Mouse (Mus musculus): Measurements from ENCODE around the gene Inpp1. TPM values are rescaled to one million over a fixed set of nuclear protein-coding genes. Genes with fewer than 3 reads are reported as not detected.

Gene Inpp1
- total and polyA plus RNA-seq, 2 experiments, result 5.6 to 7.3 TPM

DNA sequence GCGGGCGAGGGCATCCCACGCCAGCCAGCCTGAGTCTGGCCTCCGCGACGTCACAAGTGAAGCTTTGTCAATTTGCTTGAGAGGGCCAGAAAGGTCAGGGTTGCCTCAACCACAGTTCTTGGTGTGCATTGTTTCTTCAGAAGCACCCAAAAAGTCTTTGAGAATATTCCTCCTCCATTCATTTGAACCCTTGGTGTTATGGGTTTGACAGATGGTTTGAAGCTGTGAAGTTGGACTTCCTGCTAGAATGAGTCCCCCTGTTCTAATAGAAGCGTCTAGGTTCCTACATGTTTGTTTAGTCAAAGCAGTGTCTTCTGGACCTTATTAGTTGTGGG is 292 bp upstream of the Inpp1 start:
- TF ChIP-seq POLR2A (IDR thresholded peaks at IDR 0.05; ENCODE audit: extremely low read depth, insufficient read depth, low read length) (no peak), CTCF (IDR thresholded peaks at IDR 0.05; ENCODE audit: low read depth, low read length) (no peak)
- H3K9ac ChIP-seq (ENCODE audit: low read depth, low read length), result no peak overlapping the region
- peak overlapping the region; percentile 79; the same call in 1 of the 2 replicates for H3K4me3 ChIP-seq (ENCODE audit: insufficient read depth, low read depth, low read length)
- H3K27me3 ChIP-seq (ENCODE audit: control insufficient read depth, insufficient read depth, low read length), result no peaks in the 10 kb centered on the region
- DNase-seq (ENCODE audit: extremely low read depth, low read depth, low spot score), result no peak
- peaks cover 9% of the 10 kb centered on the region; the same call in 1 of the 2 replicates for H3K79me2 ChIP-seq (ENCODE audit: control insufficient read depth, insufficient read depth, low read length)
- H3K27ac ChIP-seq (replicated peaks; ENCODE audit: insufficient read depth, low read depth, low read length), result no peak overlapping the region
- H3K4me1 ChIP-seq (ENCODE audit: control insufficient read depth, insufficient read depth, low read length), result peaks cover 2% of the 10 kb centered on the region; the same call in 1 of the 2 replicates
- 4% methylated on average over 7 of the region's 7 CpGs for WGBS
- no peaks in the 10 kb centered on the region for H3K36me3 ChIP-seq (ENCODE audit: control insufficient read depth, insufficient read depth, low read length)

DNA sequence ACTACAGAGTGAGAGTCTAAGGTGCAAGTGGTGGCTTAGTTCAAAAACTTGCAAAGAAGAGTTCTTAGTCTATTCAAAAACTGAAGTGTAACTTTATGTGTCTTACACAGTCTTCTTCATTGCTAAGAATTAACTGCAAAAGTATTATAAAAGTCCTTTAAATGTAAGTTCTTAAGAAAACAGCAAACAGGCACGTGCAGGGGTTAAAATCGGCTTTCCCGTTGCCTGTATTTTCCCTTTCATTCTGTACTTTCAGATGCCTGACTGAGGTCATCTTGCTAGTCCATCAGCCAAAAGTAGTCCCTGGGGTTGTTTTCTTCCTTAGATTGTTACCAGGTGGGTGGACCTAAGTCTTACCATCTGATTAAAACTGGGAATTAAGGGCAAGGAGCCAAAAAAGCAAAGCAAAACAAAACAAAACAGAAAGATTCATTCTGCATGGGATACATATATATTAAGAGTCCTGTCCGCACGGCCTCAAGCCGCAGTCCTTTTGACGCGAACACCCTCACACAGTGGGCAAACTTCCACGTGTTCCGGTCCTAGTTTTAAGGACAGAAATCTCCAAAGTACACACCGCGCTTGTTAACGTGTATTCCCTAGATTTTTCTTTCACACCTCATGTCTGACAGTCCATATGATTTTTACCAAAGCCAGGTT is 1.1 kb downstream of the Inpp1 start:
- Histone ChIP-seq H3K9ac (ENCODE audit: low read depth, low read length) (no peak overlapping the region), H3K79me2 (ENCODE audit: control insufficient read depth, insufficient read depth, low read length) (peaks cover 9% of the 10 kb centered on the region; the same call in 1 of the 2 replicates), H3K4me3 (ENCODE audit: insufficient read depth, low read depth, low read length) (peak overlapping the region; percentile 79; the same call in 1 of the 2 replicates), H3K36me3 (ENCODE audit: control insufficient read depth, insufficient read depth, low read length) (0 out of 2 replicates have a peak, but pooled peaks cover 1% of the 10 kb centered on the region), H3K27ac (replicated peaks; ENCODE audit: insufficient read depth, low read depth, low read length) (no peak overlapping the region), H3K4me1 (ENCODE audit: control insufficient read depth, insufficient read depth, low read length) (peaks cover 2% of the 10 kb centered on the region; the same call in 1 of the 2 replicates), H3K27me3 (ENCODE audit: control insufficient read depth, insufficient read depth, low read length) (no peaks in the 10 kb centered on the region)
- peak; percentile 57 for DNase-seq (ENCODE audit: extremely low read depth, low read depth, low spot score)
- TF ChIP-seq CTCF (IDR thresholded peaks at IDR 0.05; ENCODE audit: low read depth, low read length), result no peak
- 18% methylated on average over 13 of the region's 13 CpGs for WGBS

DNA sequence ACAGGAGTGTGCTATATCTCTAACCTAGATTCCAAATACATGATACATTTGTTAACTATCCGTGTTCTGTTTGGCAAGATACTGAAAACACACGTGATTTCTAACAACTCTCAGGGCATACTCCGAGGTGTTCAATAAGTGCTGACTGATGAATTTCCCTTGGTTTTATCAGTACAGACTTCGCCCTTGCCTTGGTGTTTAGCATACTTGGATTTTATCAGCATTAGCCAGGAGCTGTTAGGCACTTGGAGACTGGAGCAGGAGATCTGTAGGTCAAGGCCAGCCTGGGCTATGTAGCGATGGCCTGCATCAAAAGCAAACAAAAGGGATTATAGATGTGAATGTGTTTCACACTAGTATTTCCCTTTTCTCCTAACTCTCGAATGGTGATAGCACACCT is 9.0 kb downstream of the Inpp1 start:
- no peak for DNase-seq (ENCODE audit: extremely low read depth, low read depth, low spot score)
- no peak overlapping the region for H3K9ac ChIP-seq (ENCODE audit: low read depth, low read length)
- 32% methylated on average over 6 of the region's 6 CpGs for WGBS
- peaks cover 7% of the 10 kb centered on the region for H3K36me3 ChIP-seq (ENCODE audit: control insufficient read depth, insufficient read depth, low read length)
- TF ChIP-seq POLR2A (IDR thresholded peaks at IDR 0.05; ENCODE audit: extremely low read depth, insufficient read depth, low read length), result no peak
- no peak for TF ChIP-seq CTCF (IDR thresholded peaks at IDR 0.05; ENCODE audit: low read depth, low read length)
- H3K4me3 ChIP-seq (ENCODE audit: insufficient read depth, low read depth, low read length), result no peak overlapping the region
- H3K79me2 ChIP-seq (ENCODE audit: control insufficient read depth, insufficient read depth, low read length), result peaks cover 5% of the 10 kb centered on the region; the same call in 1 of the 2 replicates
- no peak overlapping the region for H3K27ac ChIP-seq (replicated peaks; ENCODE audit: insufficient read depth, low read depth, low read length)
- H3K4me1 ChIP-seq (ENCODE audit: control insufficient read depth, insufficient read depth, low read length), result peaks cover 13% of the 10 kb centered on the region
- H3K27me3 ChIP-seq (ENCODE audit: control insufficient read depth, insufficient read depth, low read length), result no peaks in the 10 kb centered on the region

GRCm38 (mm10) chr1:52805041-52805440 is 12.4 kb downstream of the Inpp1 start:
- no peaks in the 10 kb centered on the region for H3K27me3 ChIP-seq (ENCODE audit: control insufficient read depth, insufficient read depth, low read length)
- no peak overlapping the region for H3K9ac ChIP-seq (ENCODE audit: low read depth, low read length)
- peak; percentile 55 for DNase-seq (ENCODE audit: extremely low read depth, low read depth, low spot score)
- 29% methylated on average over 1 of the region's 1 CpGs for WGBS
- H3K79me2 ChIP-seq (ENCODE audit: control insufficient read depth, insufficient read depth, low read length), result peaks cover 8% of the 10 kb centered on the region; the same call in 1 of the 2 replicates
- TF ChIP-seq POLR2A (IDR thresholded peaks at IDR 0.05; ENCODE audit: extremely low read depth, insufficient read depth, low read length) (no peak), CTCF (IDR thresholded peaks at IDR 0.05; ENCODE audit: low read depth, low read length) (no peak)
- peaks cover 5% of the 10 kb centered on the region for H3K36me3 ChIP-seq (ENCODE audit: control insufficient read depth, insufficient read depth, low read length)
- H3K4me1 ChIP-seq (ENCODE audit: control insufficient read depth, insufficient read depth, low read length), result peaks cover 21% of the 10 kb centered on the region
- H3K4me3 ChIP-seq (ENCODE audit: insufficient read depth, low read depth, low read length), result no peak overlapping the region
- peak overlapping the region; percentile 56 for H3K27ac ChIP-seq (replicated peaks; ENCODE audit: insufficient read depth, low read depth, low read length)

DNA sequence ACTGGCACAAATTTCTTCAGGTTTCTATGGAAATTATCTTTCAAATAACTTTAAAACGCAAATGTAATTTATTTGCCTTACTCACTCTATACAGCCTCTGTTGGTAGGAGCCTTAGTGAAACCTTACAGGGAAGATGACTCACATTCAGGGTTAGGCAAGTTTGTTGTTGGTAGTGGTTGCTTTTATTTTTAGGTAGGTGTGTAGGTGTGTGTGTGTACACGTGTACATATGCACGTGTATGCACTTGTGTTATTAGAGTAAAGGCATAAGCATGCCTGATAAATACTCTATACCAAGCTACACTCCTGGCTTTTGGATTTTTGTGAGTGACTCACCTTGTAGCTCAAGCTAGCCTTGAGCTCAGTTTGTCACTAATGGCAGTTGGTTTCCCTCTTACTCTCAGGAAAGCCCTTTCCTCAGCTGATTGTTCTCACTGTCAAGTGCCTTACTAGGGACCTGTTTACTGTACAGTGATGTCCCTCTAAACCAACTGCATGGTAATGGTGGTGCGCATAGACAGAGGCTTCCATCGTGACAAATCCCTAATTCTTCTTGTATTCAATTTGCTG is 15.0 kb downstream of the Inpp1 start:
- Histone ChIP-seq H3K4me1 (ENCODE audit: control insufficient read depth, insufficient read depth, low read length) (peaks cover 24% of the 10 kb centered on the region), H3K36me3 (ENCODE audit: control insufficient read depth, insufficient read depth, low read length) (peaks cover 3% of the 10 kb centered on the region; the same call in 1 of the 2 replicates), H3K9ac (ENCODE audit: low read depth, low read length) (no peak overlapping the region), H3K27me3 (ENCODE audit: control insufficient read depth, insufficient read depth, low read length) (no peaks in the 10 kb centered on the region), H3K4me3 (ENCODE audit: insufficient read depth, low read depth, low read length) (no peak overlapping the region), H3K27ac (replicated peaks; ENCODE audit: insufficient read depth, low read depth, low read length) (no peak overlapping the region), H3K79me2 (ENCODE audit: control insufficient read depth, insufficient read depth, low read length) (peaks cover 8% of the 10 kb centered on the region; the same call in 1 of the 2 replicates)
- TF ChIP-seq CTCF (IDR thresholded peaks at IDR 0.05; ENCODE audit: low read depth, low read length) (no peak), POLR2A (IDR thresholded peaks at IDR 0.05; ENCODE audit: extremely low read depth, insufficient read depth, low read length) (no peak)
- WGBS, result 93% methylated on average over 5 of the region's 5 CpGs
- no peak for DNase-seq (ENCODE audit: extremely low read depth, low read depth, low spot score)

DNA sequence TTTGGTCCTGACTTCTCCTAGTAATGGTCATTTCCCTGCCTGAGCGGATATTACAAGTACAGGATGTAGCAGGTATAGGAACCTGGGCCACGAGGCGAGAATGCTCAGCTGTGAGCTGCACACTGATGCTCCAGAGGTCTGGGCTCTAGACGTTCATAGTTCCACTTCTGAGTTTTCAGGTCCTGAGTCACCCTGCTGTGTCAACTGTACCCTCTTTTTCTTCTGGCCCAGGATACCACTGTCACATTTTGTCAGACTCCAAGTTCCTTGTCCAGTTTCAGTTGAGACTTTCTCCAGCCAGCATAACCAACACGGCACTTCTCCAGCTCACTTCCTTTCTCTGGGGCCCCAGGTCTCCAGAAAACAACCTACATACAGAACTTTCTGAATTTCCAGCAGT is 15.8 kb downstream of the Inpp1 start:
- H3K27ac ChIP-seq (replicated peaks; ENCODE audit: insufficient read depth, low read depth, low read length), result no peak overlapping the region

More for the DNA sequence above, 15.8 kb downstream of the Inpp1 start:
- Histone ChIP-seq H3K9ac (ENCODE audit: low read depth, low read length) (no peak overlapping the region), H3K79me2 (ENCODE audit: control insufficient read depth, insufficient read depth, low read length) (peaks cover 8% of the 10 kb centered on the region; the same call in 1 of the 2 replicates), H3K4me3 (ENCODE audit: insufficient read depth, low read depth, low read length) (no peak overlapping the region), H3K36me3 (ENCODE audit: control insufficient read depth, insufficient read depth, low read length) (peaks cover under 1% of the 10 kb centered on the region; the same call in 1 of the 2 replicates), H3K27me3 (ENCODE audit: control insufficient read depth, insufficient read depth, low read length) (no peaks in the 10 kb centered on the region), H3K4me1 (ENCODE audit: control insufficient read depth, insufficient read depth, low read length) (peaks cover 24% of the 10 kb centered on the region)
- 84% methylated on average over 5 of the region's 5 CpGs for WGBS
- TF ChIP-seq CTCF (IDR thresholded peaks at IDR 0.05; ENCODE audit: low read depth, low read length) (no peak), POLR2A (IDR thresholded peaks at IDR 0.05; ENCODE audit: extremely low read depth, insufficient read depth, low read length) (no peak)
- no peak for DNase-seq (ENCODE audit: extremely low read depth, low read depth, low spot score)
